Mouse (Mus musculus) brain, adult 2 months (tissue): ENCODE results near the gene Adcy6.

ENCODE experiments used
- DNase-seq: peaks from one replicate; pipeline ENCODE4 v3.0.0; 2011; ENCODE audit warnings: low read depth, low spot score

Adcy6 gene

DNA sequence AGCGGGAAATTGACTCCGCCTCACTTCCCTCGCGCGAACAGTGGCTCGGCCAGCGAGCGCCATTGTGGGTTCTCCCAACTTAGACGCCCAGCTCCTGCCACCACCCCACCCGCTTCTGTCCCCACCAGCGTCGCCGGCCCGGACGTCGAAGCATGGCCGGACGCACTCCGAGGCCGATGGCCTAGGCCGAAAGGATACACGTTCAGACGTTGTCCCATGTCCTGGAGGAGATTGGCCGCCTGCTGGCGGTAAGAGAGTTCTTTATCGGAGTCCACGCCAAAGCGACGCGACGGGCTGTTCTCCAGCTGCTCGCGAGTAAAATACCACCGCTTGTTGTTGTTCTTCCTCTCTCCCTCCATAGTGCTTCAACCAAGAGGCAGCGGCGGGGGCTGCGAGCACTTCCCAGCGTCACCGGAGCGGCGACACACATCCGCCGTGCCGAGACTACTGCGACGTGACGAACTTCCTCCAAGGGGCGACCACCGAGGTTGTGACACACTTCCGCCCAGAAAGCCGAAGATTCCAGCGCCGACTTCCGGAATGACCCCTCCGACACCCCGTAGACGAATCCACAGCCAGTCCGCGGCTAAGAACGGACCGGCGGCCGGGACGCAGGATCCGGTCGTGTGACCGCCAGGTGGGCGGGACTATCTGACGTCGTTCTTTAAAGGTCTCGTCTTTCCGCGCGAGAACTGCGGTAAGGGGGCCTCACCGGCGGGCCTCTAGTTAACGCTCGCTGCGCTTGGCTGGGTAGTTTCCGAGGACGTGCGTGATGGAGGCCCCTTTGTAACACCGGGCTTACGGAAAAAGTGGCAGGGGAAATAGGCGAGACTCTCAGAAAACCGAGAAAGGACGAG, 42.4 kb downstream of the Adcy6 start:
- DNase-seq: peak; percentile 100

DNA sequence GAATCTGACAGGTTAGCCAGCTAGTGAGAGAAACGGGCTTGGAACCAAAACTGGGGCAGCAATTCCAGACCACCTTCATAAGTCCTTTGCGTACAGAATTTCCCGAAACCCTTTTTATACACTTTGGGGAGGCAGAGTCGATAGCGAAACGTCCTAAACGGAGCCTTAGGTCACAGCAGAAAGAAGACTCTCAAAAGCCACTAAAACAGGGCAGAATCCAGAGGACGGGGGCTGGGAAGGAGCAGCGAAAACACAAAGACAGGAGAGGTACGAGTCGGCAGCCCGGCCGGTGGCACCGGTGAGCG, 43.0 kb downstream of the Adcy6 start:
- DNase-seq: no peak

DNA sequence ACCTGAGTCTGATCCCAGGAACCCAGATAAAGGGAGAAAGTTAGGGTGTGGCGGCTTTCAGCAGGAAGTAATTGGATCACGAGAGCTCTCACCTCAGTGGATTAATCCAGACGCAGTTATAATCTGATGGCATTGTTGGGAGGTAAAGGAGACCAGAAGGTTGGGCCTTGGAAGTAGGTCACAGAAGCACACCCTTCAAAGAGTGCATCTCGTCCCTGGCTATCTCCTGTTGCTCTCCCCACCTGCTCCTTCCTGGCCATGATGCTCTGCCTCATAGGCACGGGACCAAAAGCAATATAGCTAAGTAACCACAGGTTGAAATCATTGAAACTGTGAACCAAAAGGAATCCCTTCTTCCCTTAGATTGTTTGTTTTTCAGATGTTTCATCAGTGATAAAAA, 52.7 kb downstream of the Adcy6 start:
- DNase-seq: peak; percentile 51

DNA sequence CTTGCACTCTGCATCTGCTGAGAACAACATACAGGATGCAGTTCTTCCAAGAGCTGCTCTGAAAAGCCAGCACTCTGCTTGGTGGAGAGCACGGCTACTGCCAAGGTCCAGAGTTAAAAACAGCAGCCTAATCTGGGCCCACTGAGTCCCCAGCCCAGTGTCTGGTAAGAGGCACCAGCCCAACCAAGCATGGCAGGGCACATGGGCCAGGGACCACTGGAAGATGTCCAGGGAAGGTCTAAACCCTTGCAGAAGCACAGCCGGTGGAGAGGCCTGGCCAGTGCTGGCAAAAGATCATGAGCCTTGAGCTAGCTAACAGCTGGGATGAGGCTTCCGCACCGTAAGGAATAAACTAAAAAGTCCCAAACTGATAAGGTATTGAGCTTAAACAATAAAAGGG, 54.0 kb downstream of the Adcy6 start:
- DNase-seq: no peak

DNA sequence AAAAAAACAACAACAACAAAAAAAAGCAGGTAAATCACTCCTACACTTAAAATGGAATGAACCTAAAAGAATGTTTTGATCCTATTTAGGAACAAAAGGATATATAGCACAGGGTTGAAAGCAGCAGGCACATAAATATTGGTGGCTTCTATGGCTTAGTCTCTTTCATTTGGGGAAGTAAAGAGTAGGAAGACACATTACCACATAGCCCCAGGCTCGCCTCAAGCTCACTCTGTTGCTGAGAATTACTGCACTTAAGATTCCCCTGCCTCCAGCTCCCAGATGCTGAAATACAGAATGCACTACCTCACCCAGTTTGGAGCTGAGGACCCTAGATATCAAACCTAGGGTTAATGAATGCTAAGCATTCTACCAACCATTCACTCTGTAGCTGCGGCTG, 57.1 kb downstream of the Adcy6 start:
- DNase-seq: no peak

DNA sequence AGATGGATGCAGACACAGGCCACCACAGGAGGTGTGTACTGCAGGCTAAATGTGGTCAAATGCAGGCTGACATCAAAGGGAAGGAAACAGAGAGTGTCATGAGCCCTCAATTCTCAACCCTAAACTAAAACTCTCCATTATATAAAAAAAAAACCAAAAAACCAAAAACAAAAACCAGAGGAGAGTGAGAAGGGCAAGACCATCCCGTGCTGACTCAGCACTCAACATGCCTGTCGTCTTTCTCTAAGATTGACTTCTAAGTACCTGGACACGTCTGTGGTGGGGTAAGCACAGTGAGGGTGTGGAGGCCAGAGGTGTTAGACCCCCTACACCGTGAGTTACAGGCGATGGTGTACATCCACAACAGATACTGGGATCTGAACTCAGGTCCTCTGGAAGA, 63.0 kb downstream of the Adcy6 start:
- no peak for DNase-seq

DNA sequence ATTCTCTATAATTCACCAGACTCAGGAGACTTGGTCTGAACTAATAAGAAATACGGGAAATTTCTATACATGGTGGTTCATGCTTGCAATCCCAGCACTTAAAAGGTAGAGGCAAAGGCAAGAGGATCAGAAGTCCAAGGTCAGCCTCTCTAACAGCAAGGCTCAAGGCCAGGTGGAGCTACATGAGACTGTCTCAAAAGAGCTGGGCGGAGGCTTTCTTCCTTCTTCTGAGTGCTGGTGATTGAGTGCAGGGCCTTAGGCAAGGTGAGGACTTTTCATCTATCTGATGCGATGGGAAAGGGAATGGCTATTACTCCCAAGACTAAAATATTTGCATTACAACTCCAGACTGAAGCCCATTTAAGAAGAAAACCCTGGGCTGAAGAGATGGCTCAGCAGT, 64.7 kb downstream of the Adcy6 start:
- no peak for DNase-seq

DNA sequence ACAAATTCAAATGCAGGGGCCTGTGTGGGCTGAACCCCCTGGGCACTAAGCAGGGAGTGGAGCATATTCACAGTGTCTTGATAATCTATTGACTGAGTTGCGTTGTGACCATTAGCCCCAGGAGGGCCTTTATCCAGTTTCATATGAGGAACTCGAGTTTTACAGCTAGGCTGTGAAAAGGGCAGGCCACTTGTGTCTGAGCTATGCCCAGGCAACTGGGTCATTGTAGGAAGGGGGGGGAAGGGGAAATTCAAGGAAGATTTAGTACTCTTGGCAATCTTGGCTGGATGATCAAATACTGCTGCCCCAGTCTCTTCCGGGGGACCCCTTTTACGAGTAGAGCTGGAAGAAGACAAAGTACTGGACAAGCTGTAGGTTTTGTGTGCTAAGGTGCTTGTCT, 66.5 kb downstream of the Adcy6 start:
- no peak for DNase-seq

DNA sequence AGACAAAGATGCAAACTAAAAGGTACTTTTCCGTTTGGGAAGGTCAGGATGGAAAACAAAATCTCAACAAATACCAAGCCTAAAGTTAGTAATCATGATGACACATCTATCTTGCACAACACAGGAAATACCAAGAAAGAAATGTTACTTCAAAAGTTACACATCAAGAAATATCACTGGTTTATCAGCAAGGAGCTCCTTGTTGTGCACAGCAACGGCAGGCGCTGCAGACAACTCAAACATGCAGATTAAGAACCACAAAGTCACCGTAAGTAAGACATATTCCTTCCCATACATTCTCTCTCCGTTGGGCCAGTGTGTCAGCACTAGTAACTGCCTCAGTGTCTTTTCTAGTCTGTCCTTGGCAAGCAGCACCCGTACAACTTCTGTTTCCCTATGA, 68.8 kb downstream of the Adcy6 start:
- no peak for DNase-seq
